Mouse (Mus musculus) heart, embryonic 10.5 days (tissue): ENCODE measurements at regions not wholly inside any gene's neighbourhood (a gene's known extent, or its start where the extent isn't known, plus 50 kb on each side); places are given as distances from the start of the nearest gene placed in this dataset.

Source experiments
- DNase-seq: peaks from one replicate; pipeline ENCODE4 v3.0.0-alpha.2; 2017; ENCODE audit warnings: low spot score
- H3K27ac ChIP-seq: fragments of 300-500 bp; sonication (generic); 2 replicates; pipeline ENCODE4 v1.5.1; 2016; ENCODE audit warnings: mild to moderate bottlenecking
- H3K27me3 ChIP-seq: fragments of 300-500 bp; sonication (generic); 2 replicates; pipeline ENCODE4 v1.6.1; 2016; ENCODE audit warnings: mild to moderate bottlenecking; ENCODE audit not compliant: poor library complexity, insufficient read depth, severe bottlenecking
- H3K36me3 ChIP-seq: fragments of 300-500 bp; sonication (generic); 2 replicates; pipeline ENCODE4 v1.6.1; 2016; ENCODE audit warnings: mild to moderate bottlenecking, moderate library complexity
- H3K4me1 ChIP-seq: fragments of 300-500 bp; sonication (generic); 2 replicates; pipeline ENCODE4 v1.6.1; 2016; ENCODE audit warnings: mild to moderate bottlenecking
- H3K4me3 ChIP-seq: fragments of 300-500 bp; sonication (generic); 2 replicates; pipeline ENCODE4 v1.5.1; 2016; ENCODE audit warnings: mild to moderate bottlenecking, moderate library complexity
- H3K9me3 ChIP-seq: fragments of 300-500 bp; sonication (generic); 2 replicates; pipeline ENCODE4 v1.6.1; 2016; ENCODE audit warnings: mild to moderate bottlenecking, moderate library complexity
- WGBS: fragments of 180-500 bp; shearing (Covaris S2); methylation state at CpG from one replicate; pipeline ENCODE4 v1.1.7; 2016; 5-methylcytosine and 5-hydroxymethylcytosine counted together

DNA sequence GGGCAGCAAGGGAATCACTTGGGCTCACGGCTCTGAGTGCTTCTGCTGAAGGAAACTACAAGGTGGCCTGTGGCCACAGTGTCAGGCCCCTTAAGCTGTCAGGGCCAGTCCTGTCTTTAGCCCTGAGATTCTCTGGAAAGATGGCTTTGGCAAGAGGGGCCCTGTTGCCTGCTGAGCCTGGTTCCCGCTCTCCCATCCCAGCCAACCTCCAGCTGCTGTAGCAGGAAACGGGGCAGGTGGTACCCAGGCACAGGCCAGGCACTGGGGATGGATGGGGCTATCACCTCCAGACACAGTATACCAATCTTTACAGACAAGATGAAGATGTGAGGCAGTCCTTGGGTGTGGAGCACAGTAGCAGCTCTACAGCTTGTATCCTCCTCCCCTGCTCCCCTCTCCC, 54.6 kb upstream of the Otos start:
- H3K4me3 ChIP-seq: no peak overlapping the region
- 76% methylated on average over 3 of the region's 3 CpGs for WGBS
- H3K4me1 ChIP-seq: peaks cover 39% of the 10 kb centered on the region
- no peaks in the 10 kb centered on the region for H3K36me3 ChIP-seq
- no peak for DNase-seq
- H3K27me3 ChIP-seq: peaks cover 41% of the 10 kb centered on the region
- no peaks in the 10 kb centered on the region for H3K9me3 ChIP-seq
- H3K27ac ChIP-seq: no peak overlapping the region

DNA sequence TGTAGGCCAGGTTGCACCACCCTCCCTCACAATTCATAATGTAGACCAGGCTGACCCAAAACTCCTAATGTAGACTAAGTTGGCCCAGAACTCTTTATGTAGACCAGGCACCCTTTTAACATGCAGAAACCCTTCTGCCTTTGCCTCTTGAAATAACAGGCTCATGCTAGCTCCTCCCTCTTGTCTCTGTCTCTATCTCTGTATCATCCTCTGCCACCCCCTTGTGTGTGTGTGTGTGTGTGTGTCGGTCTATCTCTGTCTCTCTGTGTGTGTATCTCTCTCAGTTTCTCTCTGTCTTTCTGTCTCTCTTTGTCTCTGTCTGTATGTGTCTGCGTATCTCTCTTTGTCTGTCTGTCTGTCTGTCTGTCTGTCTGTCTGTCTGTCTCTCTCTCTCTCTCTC, 51.5 kb upstream of the Otos start:
- Histone ChIP-seq H3K9me3 (no peaks in the 10 kb centered on the region), H3K36me3 (no peaks in the 10 kb centered on the region), H3K27me3 (peaks cover 53% of the 10 kb centered on the region), H3K4me1 (peaks cover 49% of the 10 kb centered on the region), H3K27ac (no peak overlapping the region), H3K4me3 (no peak overlapping the region)
- DNase-seq: no peak
- WGBS: 74% methylated on average over 2 of the region's 2 CpGs

DNA sequence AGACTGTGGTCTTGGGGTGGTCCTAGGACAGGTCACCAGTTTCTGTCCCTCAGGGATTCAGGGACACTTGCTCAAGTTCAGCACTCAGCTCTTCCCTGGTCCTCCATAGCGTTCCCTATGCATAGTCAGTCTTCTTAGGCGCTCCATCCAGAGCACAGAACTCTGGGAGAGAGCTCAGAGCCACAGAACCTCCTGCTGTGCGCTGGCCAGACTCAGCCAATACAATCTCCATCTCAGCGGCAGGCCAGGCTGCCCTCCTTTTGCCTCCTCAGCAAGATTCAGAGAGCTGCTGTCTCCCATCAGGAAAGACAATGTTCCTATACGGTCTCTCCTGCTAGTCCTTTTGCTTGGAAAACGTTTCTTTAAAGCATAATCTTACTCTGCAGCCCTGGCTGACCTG, 51.1 kb upstream of the Otos start:
- Histone ChIP-seq H3K27ac (peak overlapping the region; percentile 9; the same call in 1 of the 2 replicates), H3K4me1 (peaks cover 49% of the 10 kb centered on the region), H3K27me3 (peaks cover 53% of the 10 kb centered on the region), H3K36me3 (no peaks in the 10 kb centered on the region), H3K9me3 (no peaks in the 10 kb centered on the region), H3K4me3 (no peak overlapping the region)
- 10% methylated on average over 6 of the region's 6 CpGs for WGBS
- no peak for DNase-seq

DNA sequence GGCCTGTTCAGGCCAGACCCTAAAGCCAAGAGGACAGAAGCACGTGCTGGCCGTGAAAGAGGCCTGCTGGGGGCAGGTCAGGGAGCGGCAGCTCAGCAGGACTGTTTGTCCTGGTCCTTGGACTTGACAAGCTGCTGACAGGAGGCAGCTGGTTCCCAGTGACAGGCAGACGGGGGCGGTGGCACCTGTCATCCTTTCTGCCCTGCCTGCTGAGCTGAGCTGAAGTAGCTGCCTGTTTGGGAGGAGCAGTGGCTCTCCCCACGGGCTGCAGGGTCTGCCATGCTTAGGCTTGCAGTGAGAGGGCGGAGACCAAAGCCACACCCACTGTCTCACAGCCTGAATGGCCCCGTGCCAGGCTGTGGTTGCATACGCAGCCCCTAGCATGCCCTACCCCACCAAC, 50.4 kb upstream of the Otos start:
- Histone ChIP-seq H3K27ac (peak overlapping the region; percentile 9; the same call in 1 of the 2 replicates), H3K9me3 (no peaks in the 10 kb centered on the region), H3K36me3 (no peaks in the 10 kb centered on the region), H3K27me3 (peaks cover 53% of the 10 kb centered on the region), H3K4me1 (peaks cover 49% of the 10 kb centered on the region), H3K4me3 (0 out of 2 replicates have a peak overlapping the region, but pooled peaks have one; percentile 31)
- peak; percentile 94 for DNase-seq
- WGBS: 1% methylated on average over 9 of the region's 9 CpGs

- whole genome bisulfite sequencing: 89% methylated on average over 3 of the region's 3 CpGs
- DNase-seq: no peak
Measured at GRCm38 (mm10) chr1:92698541-92698940, 49.9 kb upstream of the Otos start.

More at GRCm38 (mm10) chr1:92698541-92698940, 49.9 kb upstream of the Otos start:
- no peaks in the 10 kb centered on the region for H3K36me3 ChIP-seq
- peaks cover 44% of the 10 kb centered on the region for H3K4me1 ChIP-seq
- H3K27me3 ChIP-seq: peaks cover 52% of the 10 kb centered on the region
- no peak overlapping the region for H3K4me3 ChIP-seq
- H3K27ac ChIP-seq: peak overlapping the region; percentile 9; the same call in 1 of the 2 replicates
- H3K9me3 ChIP-seq: no peaks in the 10 kb centered on the region
